Mouse (Mus musculus) bone marrow macrophage, adult 2 months (primary cell): ENCODE measurements around the gene Npas3.

Experiments
- CTCF ChIP-seq: IDR thresholded peaks from 2 replicates; pipeline ENCODE4 v1.5.1; 2012; ENCODE audit warnings: low read depth, mild to moderate bottlenecking, low read length, moderate library complexity
- POLR2A ChIP-seq: IDR thresholded peaks from 2 replicates; pipeline ENCODE4 v1.6.1; 2012; ENCODE audit warnings: mild to moderate bottlenecking, low read depth, low read length, borderline replicate concordance

DNA sequence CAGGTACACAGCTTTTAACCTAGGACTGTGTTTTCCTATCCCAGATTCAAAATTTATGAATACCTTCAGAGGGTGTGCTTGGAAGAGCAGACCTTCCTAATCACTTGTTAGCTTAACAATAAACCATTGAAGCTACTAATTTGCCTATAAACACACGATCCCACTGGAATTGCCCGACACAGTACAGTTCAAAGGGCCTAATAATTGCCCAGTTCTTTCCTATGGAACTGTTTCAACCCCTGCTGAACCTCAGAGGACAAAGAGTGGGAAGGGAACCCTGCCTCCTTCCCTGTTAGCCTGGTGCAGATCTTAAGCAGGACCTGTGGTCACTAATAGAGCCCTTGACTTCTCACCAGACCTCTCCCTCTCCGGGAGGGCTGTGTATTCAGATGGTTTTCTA is 429.7 kb downstream of the Npas3 start:
- TF ChIP-seq CTCF: no peak
- no peak for TF ChIP-seq POLR2A
